Mouse (Mus musculus) embryonic facial prominence, embryonic 10.5 days (tissue): ENCODE results near the gene Olfr370. TPM values are rescaled to one million over a fixed set of nuclear protein-coding genes. Genes with fewer than 3 reads are reported as not detected.

Source experiments
- DNase-seq: peaks from one replicate; pipeline ENCODE4 v3.0.0-alpha.2; 2017; ENCODE audit warnings: low spot score
- H3K27ac ChIP-seq: fragments of 300-500 bp; sonication (generic); replicated peaks from 2 replicates; pipeline ENCODE4 v1.5.1; 2016; ENCODE audit warnings: mild to moderate bottlenecking
- H3K27me3 ChIP-seq: fragments of 300-500 bp; sonication (generic); replicated peaks from 2 replicates; pipeline ENCODE4 v1.6.1; 2016; ENCODE audit warnings: low read depth, mild to moderate bottlenecking; ENCODE audit not compliant: poor library complexity, severe bottlenecking
- H3K36me3 ChIP-seq: fragments of 300-500 bp; sonication (generic); replicated peaks from 2 replicates; pipeline ENCODE4 v1.6.1; 2016; ENCODE audit warnings: mild to moderate bottlenecking, moderate library complexity
- H3K4me1 ChIP-seq: fragments of 300-500 bp; sonication (generic); 2 replicates; pipeline ENCODE4 v1.6.1; 2016
- H3K4me3 ChIP-seq: fragments of 300-500 bp; sonication (generic); 2 replicates; pipeline ENCODE4 v1.5.1; 2016; ENCODE audit warnings: mild to moderate bottlenecking, moderate library complexity
- H3K9me3 ChIP-seq: fragments of 300-500 bp; sonication (generic); 2 replicates; pipeline ENCODE4 v1.6.1; 2016; ENCODE audit warnings: mild to moderate bottlenecking
- WGBS: fragments of 180-500 bp; shearing (Covaris S2); methylation state at CpG from one replicate; pipeline ENCODE4 v1.1.7; 2016; 5-methylcytosine and 5-hydroxymethylcytosine counted together
- polyA plus RNA-seq: library from polyadenylated mRNA; unstranded; fragments of >200 nt; fragmentation: Nextera tagmentation; extraction: Ambion mirVana; gene quantifications from 2 replicates; pipeline ENCODE4 v1.2.1, GENCODE M21; 2016

Olfr370 gene
- polyA plus RNA-seq, 1 experiment from 2014 or later: not detected

DNA sequence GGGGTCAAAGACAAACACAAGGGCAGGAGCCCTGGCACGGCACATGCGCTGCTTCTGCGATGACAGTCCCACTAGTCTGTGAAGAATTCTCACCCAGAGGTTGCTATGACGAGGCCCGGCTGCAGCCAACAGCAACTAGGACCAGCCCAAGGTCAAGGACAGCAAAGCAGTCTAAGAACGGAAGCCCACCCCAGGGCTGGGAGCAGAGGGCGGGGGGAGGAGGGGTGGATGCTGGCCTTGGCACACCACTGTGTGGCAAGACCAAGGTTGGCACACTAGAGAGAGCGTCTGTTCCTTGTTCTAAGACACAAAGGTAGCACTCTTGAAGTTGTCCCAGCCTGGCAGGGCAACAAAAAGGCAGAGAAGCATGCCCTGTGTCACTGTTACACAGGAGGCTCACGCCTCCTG is 41.8 kb downstream of the Olfr370 start:
- Histone ChIP-seq H3K36me3 (peaks cover 76% of the 10 kb centered on the region), H3K4me3 (peak overlapping the region; percentile 33; the same call in 1 of the 2 replicates), H3K9me3 (no peaks in the 10 kb centered on the region), H3K27me3 (no peaks in the 10 kb centered on the region), H3K27ac (peak overlapping the region; percentile 44; the same call in 1 of the 2 replicates), H3K4me1 (peaks cover 88% of the 10 kb centered on the region)
- WGBS: 55% methylated on average over 9 of the region's 9 CpGs
- peak; percentile 23 for DNase-seq

DNA sequence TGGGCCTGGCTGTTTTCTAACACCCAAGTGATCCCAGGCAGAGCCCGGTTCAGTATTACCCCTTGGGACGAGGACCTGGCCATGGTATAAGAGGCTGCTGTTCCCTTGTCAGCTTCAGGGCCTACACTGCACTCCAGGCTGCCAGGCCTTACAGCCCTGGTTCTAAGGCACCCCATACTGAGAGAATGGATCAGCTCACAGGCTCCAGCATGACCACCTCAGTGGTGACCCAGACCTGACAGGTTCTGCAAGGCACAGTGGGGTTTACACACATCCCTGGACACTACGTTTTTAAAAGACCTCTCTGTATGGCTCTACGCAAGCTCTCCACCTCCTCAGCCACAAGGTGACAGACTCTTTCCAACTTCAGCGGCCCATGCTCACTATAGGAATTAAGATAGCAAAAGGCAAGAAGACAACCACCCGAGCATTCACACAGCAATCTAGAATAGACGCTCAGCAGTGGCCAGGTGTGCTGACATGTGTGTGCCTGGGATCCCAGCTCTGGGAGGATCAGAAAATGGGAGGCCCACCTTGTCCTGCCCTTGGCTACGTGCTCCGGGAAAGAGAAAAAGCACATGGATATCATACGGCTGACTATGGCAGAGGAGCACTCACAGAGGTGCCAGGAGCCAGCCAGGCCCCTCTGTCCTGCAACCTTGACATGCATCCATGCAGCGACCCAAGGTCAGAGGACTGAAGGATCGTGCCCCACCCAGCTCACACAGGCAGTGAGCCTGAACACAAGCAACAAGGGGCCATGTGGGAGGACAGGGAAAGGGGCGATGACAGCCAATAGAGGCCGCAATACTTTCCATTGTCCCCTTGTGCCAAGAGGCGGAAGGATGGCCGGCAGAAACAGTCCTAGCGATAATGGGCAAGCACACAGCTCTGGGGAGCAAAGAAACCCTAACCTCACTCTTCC is 42.8 kb downstream of the Olfr370 start:
- peaks cover 73% of the 10 kb centered on the region for H3K36me3 ChIP-seq

DNA sequence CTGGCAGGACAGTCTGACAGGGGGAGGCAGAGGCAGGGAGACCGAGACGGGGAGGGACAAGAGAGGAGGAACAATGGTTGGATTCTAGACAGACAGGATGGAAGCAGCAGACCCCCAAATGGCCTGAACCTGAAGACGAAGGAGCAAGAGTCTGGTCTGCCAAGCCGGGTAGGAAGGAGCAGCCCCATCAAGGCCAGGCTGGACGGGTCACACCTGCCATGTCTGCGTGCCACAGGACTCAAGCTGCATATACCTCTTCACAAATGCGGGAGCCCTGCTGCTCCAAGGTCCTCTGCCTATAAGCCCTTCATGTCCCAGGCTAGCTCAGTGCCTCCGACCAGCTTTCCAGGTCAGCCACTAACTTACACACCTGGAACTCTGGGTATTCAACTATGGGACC is 44.1 kb downstream of the Olfr370 start:
- Histone ChIP-seq H3K9me3 (no peaks in the 10 kb centered on the region), H3K36me3 (peaks cover 73% of the 10 kb centered on the region), H3K4me3 (no peak overlapping the region), H3K27ac (no peak overlapping the region), H3K27me3 (no peaks in the 10 kb centered on the region), H3K4me1 (peaks cover 76% of the 10 kb centered on the region)
- WGBS: 91% methylated on average over 8 of the region's 8 CpGs
- peak; percentile 7 for DNase-seq

More for the DNA sequence above, 42.8 kb downstream of the Olfr370 start:
- 77% methylated on average over 17 of the region's 17 CpGs for WGBS
- peak; percentile 8 for DNase-seq
- H3K4me3 ChIP-seq: no peak overlapping the region
- H3K27ac ChIP-seq: 0 out of 2 replicates have a peak overlapping the region, but pooled peaks have one; percentile 26
- H3K4me1 ChIP-seq: peaks cover 89% of the 10 kb centered on the region
- H3K9me3 ChIP-seq: no peaks in the 10 kb centered on the region
- no peaks in the 10 kb centered on the region for H3K27me3 ChIP-seq

DNA sequence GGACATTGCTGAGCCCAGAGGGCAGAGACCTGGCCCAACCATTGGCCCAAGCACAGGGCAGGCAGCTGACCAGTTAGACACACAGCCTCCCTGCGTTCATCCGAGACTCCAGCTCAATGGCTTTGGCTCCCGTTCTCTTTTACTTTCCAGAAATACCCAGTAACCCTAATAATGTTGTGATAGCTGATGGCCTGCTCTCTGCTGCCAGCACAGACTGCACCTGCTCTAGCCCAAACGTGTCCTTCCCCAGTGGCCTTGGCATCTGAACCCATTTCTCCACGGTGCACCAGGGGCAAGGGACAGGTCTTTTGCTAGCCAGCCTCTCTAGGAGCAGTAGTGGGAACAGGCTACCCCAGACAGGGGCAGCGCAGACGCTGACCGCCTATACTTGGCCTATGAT is 45.2 kb downstream of the Olfr370 start:
- Histone ChIP-seq H3K4me3 (no peak overlapping the region), H3K36me3 (peaks cover 73% of the 10 kb centered on the region), H3K27ac (no peak overlapping the region), H3K4me1 (peaks cover 65% of the 10 kb centered on the region), H3K9me3 (no peaks in the 10 kb centered on the region), H3K27me3 (no peaks in the 10 kb centered on the region)
- 90% methylated on average over 8 of the region's 8 CpGs for WGBS
- no peak for DNase-seq

DNA sequence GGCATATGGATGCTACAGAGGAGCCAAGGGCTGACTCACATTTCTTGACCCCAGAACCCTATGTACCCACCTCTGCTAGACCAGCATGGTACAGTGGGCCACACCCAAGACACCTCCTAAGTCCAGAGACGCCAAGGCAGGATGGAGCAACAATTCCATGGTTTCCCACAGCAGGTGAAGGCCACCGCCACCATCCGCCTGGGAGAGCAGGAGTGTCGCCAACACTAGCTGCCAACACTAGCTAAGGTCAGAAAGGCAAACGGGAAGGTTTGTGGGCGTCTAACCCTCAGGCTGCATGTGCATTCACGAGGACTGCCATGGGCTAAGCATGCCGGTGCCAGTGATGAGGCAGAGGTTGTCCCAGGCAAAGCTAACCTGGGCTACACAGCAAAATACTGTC is 46.6 kb downstream of the Olfr370 start:
- no peaks in the 10 kb centered on the region for H3K27me3 ChIP-seq
- no peak for DNase-seq
- peaks cover 54% of the 10 kb centered on the region for H3K4me1 ChIP-seq
- H3K9me3 ChIP-seq: no peaks in the 10 kb centered on the region
- 89% methylated on average over 8 of the region's 8 CpGs for WGBS
- H3K4me3 ChIP-seq: no peak overlapping the region
- no peak overlapping the region for H3K27ac ChIP-seq
- peaks cover 82% of the 10 kb centered on the region for H3K36me3 ChIP-seq

DNA sequence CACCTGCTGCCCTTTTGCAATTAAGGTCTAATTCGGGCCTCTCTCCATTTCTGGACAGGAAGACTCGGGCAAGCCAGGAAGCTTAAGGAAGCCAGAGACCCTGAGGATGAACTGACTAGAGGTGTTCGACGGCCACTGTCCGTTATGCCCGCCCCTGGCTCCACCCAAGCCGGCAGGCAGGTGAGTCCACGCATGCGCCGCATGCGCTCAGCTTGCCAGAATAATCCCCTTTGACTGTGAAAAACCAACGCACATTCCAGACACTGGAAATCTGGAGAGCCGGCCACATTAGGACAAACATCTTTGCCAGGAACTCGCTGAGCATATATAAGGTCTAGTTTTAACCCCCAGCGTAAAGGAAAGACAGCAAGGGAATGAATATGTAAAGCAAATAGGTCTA is 47.7 kb downstream of the Olfr370 start:
- Histone ChIP-seq H3K27me3 (no peaks in the 10 kb centered on the region), H3K4me3 (no peak overlapping the region), H3K36me3 (peaks cover 90% of the 10 kb centered on the region), H3K9me3 (no peaks in the 10 kb centered on the region), H3K4me1 (peaks cover 53% of the 10 kb centered on the region), H3K27ac (no peak overlapping the region)
- 91% methylated on average over 15 of the region's 15 CpGs for WGBS
- no peak for DNase-seq

DNA sequence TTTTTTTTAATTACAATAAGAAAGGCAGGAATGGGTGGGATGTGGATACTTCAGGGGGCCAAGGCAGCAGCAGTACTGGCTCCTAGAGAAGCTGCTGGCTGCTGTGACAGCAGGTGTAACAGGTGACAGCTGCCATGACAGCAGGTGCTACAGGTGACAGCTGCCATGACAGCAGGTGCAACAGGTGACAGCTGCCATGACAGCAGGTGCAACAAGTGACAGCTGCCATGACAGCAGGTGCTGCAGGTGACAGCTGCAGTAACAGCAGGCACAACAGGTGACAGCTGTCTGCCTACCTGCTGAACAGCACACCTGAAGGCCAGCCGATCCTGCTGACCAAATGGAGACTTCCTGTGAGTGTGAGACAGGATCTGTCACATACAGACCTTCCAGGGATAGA is 49.2 kb downstream of the Olfr370 start:
- no peak overlapping the region for H3K27ac ChIP-seq
- 89% methylated on average over 1 of the region's 1 CpGs for WGBS
- peaks cover 90% of the 10 kb centered on the region for H3K36me3 ChIP-seq
- no peak overlapping the region for H3K4me3 ChIP-seq
- no peaks in the 10 kb centered on the region for H3K9me3 ChIP-seq
- H3K4me1 ChIP-seq: peaks cover 40% of the 10 kb centered on the region
- no peak for DNase-seq
- no peaks in the 10 kb centered on the region for H3K27me3 ChIP-seq

DNA sequence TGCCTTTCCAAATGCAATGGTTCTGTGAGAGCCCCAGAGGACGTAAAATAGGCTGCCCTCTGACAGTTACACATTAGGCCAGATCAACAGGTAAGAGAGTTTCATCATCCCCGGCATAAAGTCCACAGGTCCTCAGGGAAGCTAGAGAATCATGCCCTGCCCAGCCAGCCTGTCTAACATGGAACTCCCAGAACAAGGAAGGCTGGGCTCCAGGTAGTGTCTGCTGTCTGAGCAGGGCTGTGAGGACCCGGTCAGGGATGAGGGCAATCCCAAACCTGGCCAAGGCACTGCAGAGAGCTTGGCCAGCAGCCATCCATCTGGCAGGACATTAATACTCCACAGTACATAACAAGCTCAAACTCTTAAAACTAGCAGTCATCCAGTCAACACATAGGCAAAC is 49.8 kb downstream of the Olfr370 start:
- Histone ChIP-seq H3K4me3 (no peak overlapping the region), H3K36me3 (peaks cover 90% of the 10 kb centered on the region), H3K27me3 (no peaks in the 10 kb centered on the region), H3K4me1 (peaks cover 42% of the 10 kb centered on the region), H3K9me3 (no peaks in the 10 kb centered on the region), H3K27ac (no peak overlapping the region)
- DNase-seq: no peak
- WGBS: 90% methylated on average over 3 of the region's 3 CpGs

DNA sequence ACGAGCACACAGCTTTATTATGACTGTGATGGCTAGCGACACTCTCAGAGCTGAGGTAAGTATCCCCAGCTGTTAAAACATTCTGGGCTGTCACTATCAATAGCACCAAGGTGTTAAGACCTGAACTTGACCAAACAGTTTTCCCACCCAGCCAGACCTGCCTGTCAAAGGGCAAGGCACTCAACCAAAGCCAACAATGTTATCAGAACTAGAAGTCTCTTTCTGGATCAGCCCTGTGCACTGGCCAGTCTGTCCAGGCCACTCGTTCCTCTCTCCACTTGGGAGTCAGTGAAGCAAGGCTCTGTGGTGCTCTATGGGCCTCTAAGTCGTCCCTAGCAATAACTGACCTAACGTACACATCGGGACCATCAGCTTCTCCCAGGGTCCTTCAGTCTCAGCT is 52.1 kb downstream of the Olfr370 start:
- Histone ChIP-seq H3K4me3 (no peak overlapping the region), H3K9me3 (no peaks in the 10 kb centered on the region), H3K36me3 (peaks cover 92% of the 10 kb centered on the region), H3K27me3 (no peaks in the 10 kb centered on the region), H3K4me1 (peaks cover 40% of the 10 kb centered on the region), H3K27ac (no peak overlapping the region)
- DNase-seq: no peak
- 70% methylated on average over 6 of the region's 6 CpGs for WGBS

DNA sequence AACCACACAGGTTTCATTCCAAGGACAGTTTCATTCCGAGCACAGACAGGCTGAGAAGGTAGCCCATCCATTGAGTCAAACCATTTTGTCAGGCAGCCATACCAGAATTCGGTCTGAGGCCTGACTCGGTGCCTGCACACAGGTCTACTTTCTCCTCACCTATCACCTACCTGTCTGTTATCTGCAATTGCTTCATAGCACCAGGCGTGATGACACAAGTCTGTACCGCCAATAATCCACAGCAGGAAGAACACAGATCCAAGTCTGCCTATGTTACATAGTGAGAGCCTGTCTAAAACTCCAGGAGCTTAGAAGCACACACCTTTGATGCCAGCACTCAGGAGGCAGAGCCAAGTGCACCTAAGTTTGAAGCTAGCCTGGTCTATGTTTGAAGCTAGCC is 53.3 kb downstream of the Olfr370 start:
- DNase-seq: no peak
- Histone ChIP-seq H3K9me3 (no peaks in the 10 kb centered on the region), H3K4me1 (peaks cover 42% of the 10 kb centered on the region), H3K27ac (no peak overlapping the region), H3K4me3 (no peak overlapping the region), H3K36me3 (peaks cover 81% of the 10 kb centered on the region), H3K27me3 (no peaks in the 10 kb centered on the region)
- WGBS: 96% methylated on average over 5 of the region's 5 CpGs

DNA sequence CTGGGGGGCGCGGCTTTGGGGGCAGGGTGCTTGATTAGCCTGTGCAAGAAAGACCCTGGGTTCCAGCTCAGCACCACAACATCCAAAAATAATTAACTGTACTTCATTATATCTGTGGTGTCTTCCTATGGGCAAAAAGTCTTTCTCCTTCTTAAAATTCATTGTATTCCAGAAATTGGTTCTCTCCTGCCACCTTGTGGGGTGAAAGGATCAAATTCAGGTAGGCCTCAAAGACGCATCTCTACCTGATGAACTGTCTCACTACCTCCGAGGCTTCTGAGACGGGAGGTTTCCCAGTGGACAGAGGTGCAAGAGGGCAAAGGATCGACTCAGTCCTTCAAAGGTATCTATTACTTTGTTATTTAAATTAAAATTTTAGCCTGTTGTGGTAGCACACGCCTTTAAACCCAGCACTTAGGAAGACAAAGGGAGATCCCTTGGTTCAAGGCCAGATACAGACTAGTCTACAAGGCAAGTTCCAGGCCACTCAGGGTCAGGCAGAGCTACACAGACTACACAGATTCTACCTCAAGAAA is 55.0 kb downstream of the Olfr370 start:
- H3K27ac ChIP-seq: no peak overlapping the region
- peaks cover 47% of the 10 kb centered on the region for H3K4me1 ChIP-seq
- H3K9me3 ChIP-seq: no peaks in the 10 kb centered on the region
- no peak for DNase-seq
- peaks cover 64% of the 10 kb centered on the region for H3K36me3 ChIP-seq
- 86% methylated on average over 7 of the region's 7 CpGs for WGBS
- no peak overlapping the region for H3K4me3 ChIP-seq
- H3K27me3 ChIP-seq: no peaks in the 10 kb centered on the region

- Histone ChIP-seq H3K27ac (peak overlapping the region; percentile 48; the same call in 1 of the 2 replicates), H3K4me3 (peak overlapping the region; percentile 93), H3K36me3 (peaks cover 43% of the 10 kb centered on the region), H3K4me1 (peaks cover 42% of the 10 kb centered on the region), H3K27me3 (no peaks in the 10 kb centered on the region), H3K9me3 (no peaks in the 10 kb centered on the region)
- DNase-seq: no peak
- WGBS: 72% methylated on average over 3 of the region's 3 CpGs
Observed at GRCm38 (mm10) chr8:83592682-83593081, 57.1 kb downstream of the Olfr370 start.
